Mouse (Mus musculus): Measurements from ENCODE around the gene Arfip1. TPM values are rescaled to one million over a fixed set of nuclear protein-coding genes. Genes with fewer than 3 reads are reported as not detected.
A peak's percentile ranks its signal among the peaks of the same experiment; 100 is the strongest.

Gene Arfip1
- polyA plus RNA-seq, 1 experiment from 2014 or later, result 57.4 TPM

DNA sequence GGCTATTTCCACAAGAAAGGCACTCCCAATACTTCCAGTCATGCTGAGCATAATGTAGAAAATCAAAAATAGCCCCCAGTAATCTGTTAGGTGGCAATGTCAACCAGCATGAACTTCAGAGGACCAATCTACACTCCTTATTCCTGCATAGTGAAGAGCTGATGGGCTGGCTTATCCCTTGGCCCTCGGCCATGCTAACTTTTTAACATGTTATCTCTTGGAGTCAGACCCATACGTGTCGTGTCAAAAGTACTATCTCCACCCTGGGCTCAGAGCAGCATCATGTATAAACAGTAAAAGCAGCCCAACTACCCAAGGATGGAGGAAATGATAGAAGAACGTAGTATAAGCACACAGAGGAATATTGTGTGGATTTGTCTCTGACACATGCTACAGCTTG, 111.3 kb downstream of the Arfip1 start:
- ATAC-seq (ENCODE audit: insufficient number of reproducible peaks, insufficient read depth, low FRiP score, low read depth), result no peak
- Histone ChIP-seq H3K9ac (ENCODE audit: low read length) (no peak overlapping the region), H3K27ac (replicated peaks in 1 of 2; ENCODE audit: control insufficient read depth in 1 of 2, insufficient read depth in 1 of 2, low read depth in 2 of 2, low read length in 2 of 2) (no peak overlapping the region), H3K9me3 (ENCODE audit: control insufficient read depth, low read length) (no peaks in the 10 kb centered on the region), H3K4me3 (ENCODE audit: control insufficient read depth in 1 of 2, insufficient read depth in 1 of 2, low read depth in 1 of 2, low read length in 2 of 2) (no peak overlapping the region), H3K27me3 (ENCODE audit: control insufficient read depth, insufficient read depth, low read length) (peaks cover 32% of the 10 kb centered on the region), H3K4me2 (ENCODE audit: low read length) (no peak overlapping the region), H3K36me3 (ENCODE audit: control insufficient read depth, insufficient read depth, low read length) (no peaks in the 10 kb centered on the region), H3K4me1 (ENCODE audit: control insufficient read depth in 2 of 2, insufficient read depth in 2 of 2, low read length in 2 of 2) (peaks cover 16 to 45% of the 10 kb centered on the region in 2 experiments)
- WGBS, result 32% methylated on average over 4 of the region's 4 CpGs

DNA sequence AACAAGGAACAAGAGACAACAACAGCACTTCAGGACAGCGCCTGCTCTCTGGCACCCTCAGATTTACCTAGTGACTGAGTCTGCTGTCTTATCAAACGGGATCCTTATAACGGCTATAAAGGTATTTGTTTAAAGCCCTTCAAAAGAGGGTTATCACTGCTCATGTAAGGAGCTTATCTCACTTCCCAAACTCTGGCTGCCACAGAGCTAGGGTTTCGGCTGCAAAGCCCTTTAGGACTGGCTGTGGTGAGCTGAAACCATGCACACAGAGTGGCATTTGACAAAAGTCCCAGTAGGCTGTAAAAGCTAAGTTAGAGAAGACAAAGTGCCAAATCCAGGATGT, 114.3 kb downstream of the Arfip1 start:
- H3K27me3 ChIP-seq (ENCODE audit: control insufficient read depth, insufficient read depth, low read length), result peaks cover 17% of the 10 kb centered on the region
- no peak overlapping the region for H3K9ac ChIP-seq (ENCODE audit: low read length)
- peak overlapping the region; percentile 18; the same call in 1 of the 2 replicates for H3K4me2 ChIP-seq (ENCODE audit: low read length)
- WGBS, result 12% methylated on average over 4 of the region's 4 CpGs
- no peaks in the 10 kb centered on the region for H3K9me3 ChIP-seq (ENCODE audit: control insufficient read depth, low read length)
- H3K4me1 ChIP-seq (ENCODE audit: control insufficient read depth in 2 of 2, insufficient read depth in 2 of 2, low read length in 2 of 2), result peaks cover 16 to 34% of the 10 kb centered on the region in 2 experiments
- no peak overlapping the region for H3K27ac ChIP-seq (replicated peaks in 1 of 2; ENCODE audit: control insufficient read depth in 1 of 2, insufficient read depth in 1 of 2, low read depth in 2 of 2, low read length in 2 of 2)
- no peaks in the 10 kb centered on the region for H3K36me3 ChIP-seq (ENCODE audit: control insufficient read depth, insufficient read depth, low read length)
- H3K4me3 ChIP-seq (ENCODE audit: control insufficient read depth in 1 of 2, insufficient read depth in 1 of 2, low read depth in 1 of 2, low read length in 2 of 2), result no peak overlapping the region
- no peak for ATAC-seq (ENCODE audit: insufficient number of reproducible peaks, insufficient read depth, low FRiP score, low read depth)

DNA sequence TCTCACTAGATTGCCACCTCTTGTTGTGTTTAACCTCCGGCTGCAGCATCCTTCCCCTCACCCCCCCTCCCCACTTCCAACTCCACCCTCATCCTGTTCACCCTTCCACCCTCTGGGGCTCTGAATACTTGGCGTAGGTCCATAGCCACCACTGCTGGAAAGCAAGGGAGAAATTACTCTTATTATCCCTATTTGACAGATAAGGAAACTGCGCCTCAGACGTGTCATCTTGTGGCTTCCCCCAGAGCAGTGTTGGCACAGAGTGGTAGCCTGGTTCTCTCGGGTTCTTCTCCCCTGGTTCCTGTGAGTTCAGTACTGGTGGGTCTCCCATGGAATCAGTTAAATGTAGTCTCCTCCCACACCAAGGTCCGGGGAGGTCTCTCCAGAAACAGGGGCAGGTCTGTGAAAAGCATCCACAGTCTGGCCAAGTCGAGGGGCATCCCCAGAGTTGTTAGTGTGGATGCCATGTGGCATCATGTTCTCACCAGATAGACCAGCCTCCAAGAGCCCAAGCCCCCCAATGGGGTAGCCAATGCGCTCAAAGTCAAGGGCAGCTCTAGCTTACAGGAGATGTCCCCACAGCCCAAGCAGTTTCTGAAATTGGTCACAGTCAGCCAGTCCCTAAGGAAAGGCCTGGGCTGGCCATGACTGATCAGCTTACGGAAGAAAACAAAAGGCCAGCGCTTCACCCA, 114.9 kb downstream of the Arfip1 start:
- H3K9me3 ChIP-seq (ENCODE audit: control insufficient read depth, low read length), result no peaks in the 10 kb centered on the region
- H3K27ac ChIP-seq (replicated peaks in 1 of 2; ENCODE audit: control insufficient read depth in 1 of 2, insufficient read depth in 1 of 2, low read depth in 2 of 2, low read length in 2 of 2), result no peak overlapping the region
- no peak overlapping the region for H3K9ac ChIP-seq (ENCODE audit: low read length)
- no peaks in the 10 kb centered on the region for H3K36me3 ChIP-seq (ENCODE audit: control insufficient read depth, insufficient read depth, low read length)
- ATAC-seq (ENCODE audit: insufficient number of reproducible peaks, insufficient read depth, low FRiP score, low read depth), result no peak
- peak overlapping the region; percentile 18; the same call in 1 of the 2 replicates for H3K4me2 ChIP-seq (ENCODE audit: low read length)
- H3K27me3 ChIP-seq (ENCODE audit: control insufficient read depth, insufficient read depth, low read length), result peaks cover 19% of the 10 kb centered on the region
- H3K4me1 ChIP-seq (ENCODE audit: control insufficient read depth in 2 of 2, insufficient read depth in 2 of 2, low read length in 2 of 2), result peaks cover 14 to 29% of the 10 kb centered on the region in 2 experiments
- no peak overlapping the region for H3K4me3 ChIP-seq (ENCODE audit: control insufficient read depth in 1 of 2, insufficient read depth in 1 of 2, low read depth in 1 of 2, low read length in 2 of 2)
- WGBS, result 40% methylated on average over 10 of the region's 10 CpGs

DNA sequence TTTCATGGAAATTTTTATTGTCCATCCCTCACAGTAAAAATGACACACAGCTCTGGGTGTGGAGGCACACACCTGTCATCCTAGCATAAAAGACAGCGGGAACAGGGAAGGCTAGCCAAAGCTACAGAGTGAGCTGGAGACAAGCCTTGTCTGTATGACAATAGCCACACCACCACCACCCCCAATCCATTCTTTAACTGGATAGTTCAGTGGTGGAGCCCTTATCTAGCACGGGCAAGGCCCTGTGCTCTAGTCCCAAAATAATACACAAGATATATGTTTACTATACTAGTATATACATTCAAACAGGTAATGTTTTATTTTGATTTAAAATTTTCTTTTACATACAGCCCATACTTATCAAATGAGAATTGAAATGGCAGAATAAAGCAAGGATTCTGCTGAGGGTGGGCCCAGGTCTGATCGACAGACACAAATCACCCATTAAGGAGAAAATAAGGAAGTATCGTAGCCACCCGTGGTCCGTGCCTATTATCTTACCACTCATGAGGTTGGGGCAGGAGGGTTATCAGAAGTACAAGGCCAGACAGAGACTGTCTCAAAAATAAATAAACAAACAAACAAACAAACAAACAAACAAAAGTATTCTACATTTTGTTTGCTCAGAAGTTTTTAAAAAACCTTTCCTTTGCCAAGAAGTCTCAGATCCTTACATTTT, 116.5 kb downstream of the Arfip1 start:
- Histone ChIP-seq H3K9me3 (ENCODE audit: control insufficient read depth, low read length) (no peaks in the 10 kb centered on the region), H3K4me1 (ENCODE audit: control insufficient read depth in 2 of 2, insufficient read depth in 2 of 2, low read length in 2 of 2) (peaks cover 25 to 28% of the 10 kb centered on the region in 2 experiments), H3K27ac (replicated peaks in 1 of 2; ENCODE audit: control insufficient read depth in 1 of 2, insufficient read depth in 1 of 2, low read depth in 2 of 2, low read length in 2 of 2) (no peak overlapping the region), H3K9ac (ENCODE audit: low read length) (no peak overlapping the region), H3K4me2 (ENCODE audit: low read length) (no peak overlapping the region), H3K4me3 (ENCODE audit: control insufficient read depth in 1 of 2, insufficient read depth in 1 of 2, low read depth in 1 of 2, low read length in 2 of 2) (no peak overlapping the region), H3K27me3 (ENCODE audit: control insufficient read depth, insufficient read depth, low read length) (peaks cover 19% of the 10 kb centered on the region), H3K36me3 (ENCODE audit: control insufficient read depth, insufficient read depth, low read length) (no peaks in the 10 kb centered on the region)
- WGBS, result 54% methylated on average over 6 of the region's 6 CpGs
- no peak for ATAC-seq (ENCODE audit: insufficient number of reproducible peaks, insufficient read depth, low FRiP score, low read depth)

DNA sequence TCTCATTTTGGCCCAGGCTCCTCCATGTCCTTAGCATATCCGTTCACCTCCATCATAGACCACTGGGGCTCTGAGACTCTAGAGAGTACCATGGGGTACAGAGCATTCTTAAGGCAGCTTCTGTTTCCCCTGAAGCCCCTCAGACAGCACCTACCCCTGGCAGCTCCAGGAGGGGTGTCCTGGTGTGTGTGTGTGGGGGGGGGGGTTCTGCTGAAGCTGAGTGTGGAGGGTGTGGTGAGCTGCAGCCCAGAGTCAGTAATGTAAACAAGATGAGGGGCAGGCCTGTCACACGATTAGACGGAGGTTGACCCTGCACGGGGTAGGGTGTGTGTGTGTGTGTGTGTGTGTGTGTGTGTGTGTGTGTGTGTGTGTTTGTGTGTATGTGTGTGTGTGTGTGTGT, 120.7 kb downstream of the Arfip1 start:
- Histone ChIP-seq H3K36me3 (ENCODE audit: control insufficient read depth, insufficient read depth, low read length) (no peaks in the 10 kb centered on the region), H3K27me3 (ENCODE audit: control insufficient read depth, insufficient read depth, low read length) (peaks cover 25% of the 10 kb centered on the region; the same call in 1 of the 2 replicates), H3K27ac (replicated peaks in 1 of 2; ENCODE audit: control insufficient read depth in 1 of 2, insufficient read depth in 1 of 2, low read depth in 2 of 2, low read length in 2 of 2) (no peak overlapping the region), H3K4me1 (ENCODE audit: control insufficient read depth in 2 of 2, insufficient read depth in 2 of 2, low read length in 2 of 2) (peaks cover 18% of the 10 kb centered on the region in 2 experiments), H3K4me3 (ENCODE audit: control insufficient read depth in 1 of 2, insufficient read depth in 1 of 2, low read depth in 1 of 2, low read length in 2 of 2) (no peak overlapping the region), H3K9ac (ENCODE audit: low read length) (no peak overlapping the region; the same call in 1 of the 2 replicates), H3K4me2 (ENCODE audit: low read length) (no peak overlapping the region), H3K9me3 (ENCODE audit: control insufficient read depth, low read length) (no peaks in the 10 kb centered on the region)
- ATAC-seq (ENCODE audit: insufficient number of reproducible peaks, insufficient read depth, low FRiP score, low read depth), result 0 out of 2 replicates have a peak, but pooled peaks have one; percentile 22
- 22% methylated on average over 4 of the region's 4 CpGs for WGBS

DNA sequence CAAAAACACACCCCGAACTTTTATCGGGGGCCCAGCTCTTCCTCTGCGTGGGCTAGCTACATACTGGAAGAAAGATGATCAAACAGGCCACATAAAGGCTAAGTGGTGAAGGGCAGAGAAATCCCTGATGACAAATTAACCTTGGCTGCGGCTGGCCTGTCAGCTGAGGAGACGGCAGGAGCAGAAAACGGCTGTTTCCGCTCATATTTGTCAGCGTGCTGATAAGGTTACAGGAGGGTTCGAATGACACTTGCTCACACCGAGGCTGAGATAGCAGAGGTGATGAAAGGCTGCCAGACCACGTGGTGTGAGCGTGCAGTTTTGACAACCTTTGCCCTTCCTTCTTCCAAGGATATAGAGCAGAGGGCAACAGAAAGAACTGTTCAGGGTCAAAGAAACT, 121.5 kb downstream of the Arfip1 start:
- Histone ChIP-seq H3K9ac (ENCODE audit: low read length) (peak overlapping the region; percentile 41; the same call in 1 of the 2 replicates), H3K4me2 (ENCODE audit: low read length) (peak overlapping the region; percentile 47), H3K27me3 (ENCODE audit: control insufficient read depth, insufficient read depth, low read length) (peaks cover 25% of the 10 kb centered on the region; the same call in 1 of the 2 replicates), H3K4me3 (ENCODE audit: control insufficient read depth in 1 of 2, insufficient read depth in 1 of 2, low read depth in 1 of 2, low read length in 2 of 2) (no peak overlapping the region), H3K9me3 (ENCODE audit: control insufficient read depth, low read length) (no peaks in the 10 kb centered on the region), H3K4me1 (ENCODE audit: control insufficient read depth in 2 of 2, insufficient read depth in 2 of 2, low read length in 2 of 2) (peaks cover 20 to 22% of the 10 kb centered on the region in 2 experiments), H3K27ac (replicated peaks in 1 of 2; ENCODE audit: control insufficient read depth in 1 of 2, insufficient read depth in 1 of 2, low read depth in 2 of 2, low read length in 2 of 2) (peak overlapping the region in 1 of 2 experiments; percentile 12; a peak in 1 of 4 replicates), H3K36me3 (ENCODE audit: control insufficient read depth, insufficient read depth, low read length) (no peaks in the 10 kb centered on the region)
- ATAC-seq (ENCODE audit: insufficient number of reproducible peaks, insufficient read depth, low FRiP score, low read depth), result peak; percentile 58; the same call in 1 of the 2 replicates
- WGBS, result 2% methylated on average over 12 of the region's 12 CpGs

DNA sequence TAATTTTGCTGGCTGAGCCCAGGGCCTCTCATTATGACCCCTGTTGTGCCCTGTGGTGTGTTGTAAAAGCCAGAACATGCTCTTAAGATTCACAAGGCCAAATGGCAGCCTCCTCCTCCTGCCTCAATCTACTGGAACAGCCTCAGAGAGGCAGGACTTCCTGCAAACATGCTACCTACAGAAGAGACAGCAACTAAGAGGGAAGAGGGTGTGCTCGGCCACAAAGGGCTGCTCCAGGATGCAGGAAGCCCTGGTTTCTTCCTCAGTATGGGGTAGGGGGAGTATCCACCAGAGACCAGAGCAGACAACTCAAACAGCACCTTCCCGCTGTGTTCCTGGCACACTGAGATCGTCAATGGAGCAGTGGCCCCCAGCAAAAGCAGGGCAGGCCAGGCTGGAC, 121.9 kb downstream of the Arfip1 start:
- Histone ChIP-seq H3K36me3 (ENCODE audit: control insufficient read depth, insufficient read depth, low read length) (no peaks in the 10 kb centered on the region), H3K27ac (replicated peaks in 1 of 2; ENCODE audit: control insufficient read depth in 1 of 2, insufficient read depth in 1 of 2, low read depth in 2 of 2, low read length in 2 of 2) (peak overlapping the region in 1 of 2 experiments; percentile 12; a peak in 1 of 4 replicates), H3K4me1 (ENCODE audit: control insufficient read depth in 2 of 2, insufficient read depth in 2 of 2, low read length in 2 of 2) (peaks cover 23 to 26% of the 10 kb centered on the region in 2 experiments), H3K27me3 (ENCODE audit: control insufficient read depth, insufficient read depth, low read length) (peaks cover 25% of the 10 kb centered on the region; the same call in 1 of the 2 replicates), H3K9ac (ENCODE audit: low read length) (peak overlapping the region; percentile 41; the same call in 1 of the 2 replicates), H3K4me2 (ENCODE audit: low read length) (peak overlapping the region; percentile 47), H3K4me3 (ENCODE audit: control insufficient read depth in 1 of 2, insufficient read depth in 1 of 2, low read depth in 1 of 2, low read length in 2 of 2) (no peak overlapping the region), H3K9me3 (ENCODE audit: control insufficient read depth, low read length) (no peaks in the 10 kb centered on the region)
- ATAC-seq (ENCODE audit: insufficient number of reproducible peaks, insufficient read depth, low FRiP score, low read depth), result peak; percentile 29; the same call in 1 of the 2 replicates
- 20% methylated on average over 3 of the region's 3 CpGs for WGBS
